Mouse (Mus musculus): ENCODE results near the gene Usp21. TPM values are rescaled to one million over a fixed set of nuclear protein-coding genes. Genes with fewer than 3 reads are reported as not detected.
"Not testable (repeated sequence)": the region's sequence is repeated elsewhere in the genome, so short reads cannot be mapped to it uniquely, and the experiment has no call there.

The Usp21 gene
- polyA plus RNA-seq, 1 experiment from 2014 or later, result 105 TPM

DNA sequence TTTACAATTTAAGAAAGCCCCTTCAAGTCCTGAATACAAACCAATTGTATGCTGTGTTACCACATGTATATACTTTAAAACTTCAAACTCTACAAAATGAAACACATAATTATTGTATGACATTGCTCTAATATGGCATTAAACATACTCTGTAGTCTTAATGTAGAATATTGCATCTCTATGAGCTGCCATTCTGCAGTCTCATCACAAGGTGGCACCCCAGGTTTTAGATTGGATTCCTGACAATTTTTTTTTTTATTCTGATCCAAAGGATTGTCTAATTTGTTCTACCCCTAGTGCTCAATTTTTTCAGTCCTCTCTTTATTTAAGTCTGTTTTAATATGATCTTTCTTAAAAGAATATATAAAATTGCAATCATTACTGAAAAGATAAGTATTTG is 33.6 kb upstream of the Usp21 start:
- H3K9ac ChIP-seq (ENCODE audit: low read depth, low read length), result no peak overlapping the region

DNA sequence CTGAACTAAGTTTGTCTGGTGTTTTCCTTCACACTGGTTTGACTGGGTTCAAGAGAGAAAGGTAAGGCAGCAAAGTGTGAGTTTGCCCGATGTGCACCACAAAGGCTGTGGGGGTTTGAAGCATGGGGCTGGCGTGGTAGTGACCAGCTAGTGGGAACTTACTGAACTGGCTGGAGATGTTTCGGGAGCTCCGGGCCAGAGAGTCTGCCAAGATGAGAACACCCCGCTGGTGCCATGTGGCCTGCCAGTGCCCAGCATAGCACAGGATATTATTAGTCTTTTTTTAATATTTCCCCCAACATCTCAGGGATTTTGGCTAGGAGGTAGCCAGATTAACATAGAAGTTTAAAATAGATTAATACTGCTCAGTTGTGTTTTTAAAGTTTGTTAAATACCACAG is 32.4 kb upstream of the Usp21 start:
- Histone ChIP-seq H3K4me3 (ENCODE audit: low read depth, low read length) (no peak overlapping the region), H3K4me2 (ENCODE audit: low read length) (no peak overlapping the region), H3K36me3 (ENCODE audit: control insufficient read depth, insufficient read depth, low read length) (no peaks in the 10 kb centered on the region), H3K4me1 (ENCODE audit: control insufficient read depth, insufficient read depth, low read length) (no peaks in the 10 kb centered on the region), H3K27me3 (ENCODE audit: control insufficient read depth, insufficient read depth, low read depth, low read length) (no peaks in the 10 kb centered on the region), H3K9me3 (replicated peaks; ENCODE audit: control insufficient read depth, low read length, poor library complexity, severe bottlenecking) (no peaks in the 10 kb centered on the region), H3K9ac (ENCODE audit: low read depth, low read length) (no peak overlapping the region), H3K27ac (ENCODE audit: low read length) (no peak overlapping the region)
- WGBS, result 16% methylated on average over 5 of the region's 5 CpGs
- no peak for ATAC-seq

More for the DNA sequence above, 33.6 kb upstream of the Usp21 start:
- no peak overlapping the region for H3K4me3 ChIP-seq (ENCODE audit: low read depth, low read length)
- peaks cover 2% of the 10 kb centered on the region; the same call in 1 of the 2 replicates for H3K4me1 ChIP-seq (ENCODE audit: control insufficient read depth, insufficient read depth, low read length)
- no peaks in the 10 kb centered on the region for H3K27me3 ChIP-seq (ENCODE audit: control insufficient read depth, insufficient read depth, low read depth, low read length)
- ATAC-seq, result no peak
- H3K9me3 ChIP-seq (replicated peaks; ENCODE audit: control insufficient read depth, low read length, poor library complexity, severe bottlenecking), result no peaks in the 10 kb centered on the region
- H3K36me3 ChIP-seq (ENCODE audit: control insufficient read depth, insufficient read depth, low read length), result no peaks in the 10 kb centered on the region
- no peak overlapping the region for H3K27ac ChIP-seq (ENCODE audit: low read length)
- no peak overlapping the region for H3K4me2 ChIP-seq (ENCODE audit: low read length)

- Histone ChIP-seq H3K9me3 (replicated peaks; ENCODE audit: control insufficient read depth, low read length, poor library complexity, severe bottlenecking) (no peaks in the 10 kb centered on the region), H3K27me3 (ENCODE audit: control insufficient read depth, insufficient read depth, low read depth, low read length) (no peaks in the 10 kb centered on the region), H3K4me3 (ENCODE audit: low read depth, low read length) (no peak overlapping the region), H3K4me1 (ENCODE audit: control insufficient read depth, insufficient read depth, low read length) (no peaks in the 10 kb centered on the region), H3K4me2 (ENCODE audit: low read length) (no peak overlapping the region), H3K27ac (ENCODE audit: low read length) (no peak overlapping the region), H3K36me3 (ENCODE audit: control insufficient read depth, insufficient read depth, low read length) (no peaks in the 10 kb centered on the region), H3K9ac (ENCODE audit: low read depth, low read length) (no peak overlapping the region)
- 6% methylated on average over 7 of the region's 7 CpGs for WGBS
- ATAC-seq, result no peak
Measured at GRCm38 (mm10) chr1:171319748-171320147, 32.0 kb upstream of the Usp21 start.

- Histone ChIP-seq H3K9me3 (replicated peaks; ENCODE audit: control insufficient read depth, low read length, poor library complexity, severe bottlenecking) (no peaks in the 10 kb centered on the region), H3K4me1 (ENCODE audit: control insufficient read depth, insufficient read depth, low read length) (no peaks in the 10 kb centered on the region), H3K4me3 (ENCODE audit: low read depth, low read length) (no peak overlapping the region), H3K27ac (ENCODE audit: low read length) (no peak overlapping the region), H3K4me2 (ENCODE audit: low read length) (no peak overlapping the region), H3K27me3 (ENCODE audit: control insufficient read depth, insufficient read depth, low read depth, low read length) (no peaks in the 10 kb centered on the region), H3K36me3 (ENCODE audit: control insufficient read depth, insufficient read depth, low read length) (no peaks in the 10 kb centered on the region), H3K9ac (ENCODE audit: low read depth, low read length) (no peak overlapping the region)
- ATAC-seq, result no peak
- 65% methylated on average over 2 of the region's 2 CpGs for WGBS
Measured at GRCm38 (mm10) chr1:171309321-171309720, 21.5 kb upstream of the Usp21 start.

- H3K27me3 ChIP-seq (ENCODE audit: control insufficient read depth, insufficient read depth, low read depth, low read length); H3K36me3 ChIP-seq (ENCODE audit: control insufficient read depth, insufficient read depth, low read length); H3K9me3 ChIP-seq (replicated peaks; ENCODE audit: control insufficient read depth, low read length, poor library complexity, severe bottlenecking); ATAC-seq; H3K4me2 ChIP-seq (ENCODE audit: low read length); H3K4me1 ChIP-seq (ENCODE audit: control insufficient read depth, insufficient read depth, low read length); H3K9ac ChIP-seq (ENCODE audit: low read depth, low read length); H3K4me3 ChIP-seq (ENCODE audit: low read depth, low read length); H3K27ac ChIP-seq (ENCODE audit: low read length): not testable (repeated sequence)
- WGBS, result 68% methylated on average over 5 of the region's 5 CpGs
Measured at GRCm38 (mm10) chr1:171306157-171306556, 18.4 kb upstream of the Usp21 start.

DNA sequence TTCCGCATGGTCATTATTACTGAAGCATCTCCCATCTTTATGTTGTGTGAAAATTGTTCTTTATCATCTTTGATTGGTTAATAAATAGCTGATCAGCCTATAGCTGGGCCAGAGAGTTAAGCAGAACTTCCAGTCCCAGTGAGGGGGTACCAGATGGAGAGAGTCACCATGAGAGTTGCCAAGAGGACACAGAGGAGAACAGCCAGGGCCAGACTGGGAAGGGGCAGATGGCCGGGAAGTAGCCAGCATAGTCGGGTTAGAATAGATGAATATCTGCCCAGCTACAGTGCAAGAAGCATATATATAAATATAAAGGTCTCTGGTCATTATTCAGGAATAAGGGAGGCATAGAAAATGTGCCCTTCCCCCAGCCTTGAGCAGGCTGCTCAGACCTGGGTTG is 10.4 kb upstream of the Usp21 start:
- H3K36me3 ChIP-seq (ENCODE audit: control insufficient read depth, insufficient read depth, low read length), result no peaks in the 10 kb centered on the region
- no peak overlapping the region for H3K4me3 ChIP-seq (ENCODE audit: low read depth, low read length)
- H3K4me1 ChIP-seq (ENCODE audit: control insufficient read depth, insufficient read depth, low read length), result peaks cover 11% of the 10 kb centered on the region
- H3K27me3 ChIP-seq (ENCODE audit: control insufficient read depth, insufficient read depth, low read depth, low read length), result peaks cover 11% of the 10 kb centered on the region
- H3K4me2 ChIP-seq (ENCODE audit: low read length), result no peak overlapping the region
- no peaks in the 10 kb centered on the region for H3K9me3 ChIP-seq (replicated peaks; ENCODE audit: control insufficient read depth, low read length, poor library complexity, severe bottlenecking)
- H3K9ac ChIP-seq (ENCODE audit: low read depth, low read length), result no peak overlapping the region
- ATAC-seq, result no peak
- WGBS, result 67% methylated on average over 3 of the region's 3 CpGs
- no peak overlapping the region for H3K27ac ChIP-seq (ENCODE audit: low read length)

GRCm38 (mm10) chr1:171295063-171295402 is 7.2 kb upstream of the Usp21 start:
- H3K27ac ChIP-seq (ENCODE audit: low read length), result peak overlapping the region; percentile 94
- peak overlapping the region; percentile 59 for H3K4me2 ChIP-seq (ENCODE audit: low read length)
- peak overlapping the region; percentile 77; the same call in 1 of the 2 replicates for H3K9ac ChIP-seq (ENCODE audit: low read depth, low read length)
- WGBS, result 15% methylated on average over 3 of the region's 3 CpGs
- ATAC-seq, result peak; percentile 33
- peaks cover 12% of the 10 kb centered on the region for H3K4me1 ChIP-seq (ENCODE audit: control insufficient read depth, insufficient read depth, low read length)
- peak overlapping the region; percentile 68 for H3K4me3 ChIP-seq (ENCODE audit: low read depth, low read length)
- no peaks in the 10 kb centered on the region for H3K36me3 ChIP-seq (ENCODE audit: control insufficient read depth, insufficient read depth, low read length)
- no peaks in the 10 kb centered on the region for H3K9me3 ChIP-seq (replicated peaks; ENCODE audit: control insufficient read depth, low read length, poor library complexity, severe bottlenecking)
- H3K27me3 ChIP-seq (ENCODE audit: control insufficient read depth, insufficient read depth, low read depth, low read length), result peaks cover 11% of the 10 kb centered on the region

- peak; percentile 88 for ATAC-seq
- peaks cover 11% of the 10 kb centered on the region for H3K27me3 ChIP-seq (ENCODE audit: control insufficient read depth, insufficient read depth, low read depth, low read length)
- H3K4me2 ChIP-seq (ENCODE audit: low read length), result peak within 1 kb of the TSS; percentile 69
- peak within 1 kb of the TSS; percentile 94 for H3K27ac ChIP-seq (ENCODE audit: low read length)
- under 1% methylated on average over 42 of the region's 42 CpGs for WGBS
- H3K9me3 ChIP-seq (replicated peaks; ENCODE audit: control insufficient read depth, low read length, poor library complexity, severe bottlenecking), result no peaks in the 10 kb centered on the region
- peak within 1 kb of the TSS; percentile 68 for H3K4me3 ChIP-seq (ENCODE audit: low read depth, low read length)
- H3K4me1 ChIP-seq (ENCODE audit: control insufficient read depth, insufficient read depth, low read length), result peaks cover 12% of the 10 kb centered on the region
- no peaks in the 10 kb centered on the region for H3K36me3 ChIP-seq (ENCODE audit: control insufficient read depth, insufficient read depth, low read length)
- peak within 1 kb of the TSS; percentile 77 for H3K9ac ChIP-seq (ENCODE audit: low read depth, low read length)
Measured at GRCm38 (mm10) chr1:171294298-171295062, 6.7 kb upstream of the Usp21 start, which contains the start of gene Ufc1. TSS of gene Ufc1 (minus strand) at chr1:171295024.

DNA sequence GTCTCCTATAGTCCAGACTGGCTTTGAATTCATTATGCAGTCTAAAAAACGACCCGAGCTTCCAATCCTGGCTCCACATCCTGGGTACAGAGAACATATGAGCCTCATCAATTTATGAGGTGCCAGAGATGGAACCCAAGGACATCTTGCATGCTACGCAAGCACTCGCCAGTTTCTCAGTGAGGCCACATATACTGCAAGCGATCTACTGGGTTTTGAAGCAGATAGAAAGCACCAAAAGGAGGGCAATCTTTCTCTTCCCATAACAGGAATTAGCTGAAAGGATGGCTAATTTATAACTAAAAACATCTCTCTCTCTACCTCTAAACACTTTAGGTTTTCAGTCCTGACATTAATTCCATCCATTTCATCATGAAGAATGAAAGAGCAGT is 6.1 kb upstream of the Usp21 start:
- ATAC-seq, result no peak
- WGBS, result 33% methylated on average over 5 of the region's 5 CpGs
- peak overlapping the region; percentile 77 for H3K9ac ChIP-seq (ENCODE audit: low read depth, low read length)

More for the DNA sequence above, 6.1 kb upstream of the Usp21 start:
- peaks cover 12% of the 10 kb centered on the region for H3K4me1 ChIP-seq (ENCODE audit: control insufficient read depth, insufficient read depth, low read length)
- peaks cover 11% of the 10 kb centered on the region for H3K27me3 ChIP-seq (ENCODE audit: control insufficient read depth, insufficient read depth, low read depth, low read length)
- H3K36me3 ChIP-seq (ENCODE audit: control insufficient read depth, insufficient read depth, low read length), result no peaks in the 10 kb centered on the region; the same call in 1 of the 2 replicates
- peak overlapping the region; percentile 69 for H3K4me2 ChIP-seq (ENCODE audit: low read length)
- H3K9me3 ChIP-seq (replicated peaks; ENCODE audit: control insufficient read depth, low read length, poor library complexity, severe bottlenecking), result no peaks in the 10 kb centered on the region
- H3K4me3 ChIP-seq (ENCODE audit: low read depth, low read length), result peak overlapping the region; percentile 68
- peak overlapping the region; percentile 94 for H3K27ac ChIP-seq (ENCODE audit: low read length)

Measured in midbrain, embryonic 16.5 days (tissue).